Mouse (Mus musculus) cerebellum, adult 2 months (tissue): ENCODE results near the gene Spint1.

Experiments
- CTCF ChIP-seq: fragments of 200-500 bp; IDR thresholded peaks from 2 replicates; pipeline ENCODE4 v1.5.1; 2011; ENCODE audit warnings: low read depth, mild to moderate bottlenecking, control low read depth, low read length, moderate library complexity, borderline replicate concordance; ENCODE audit not compliant: insufficient read depth
- POLR2A ChIP-seq: fragments of 200-500 bp; IDR thresholded peaks from 2 replicates; pipeline ENCODE4 v1.6.1; 2011; ENCODE audit warnings: low read length, control low read depth, borderline replicate concordance; ENCODE audit not compliant: insufficient read depth

DNA sequence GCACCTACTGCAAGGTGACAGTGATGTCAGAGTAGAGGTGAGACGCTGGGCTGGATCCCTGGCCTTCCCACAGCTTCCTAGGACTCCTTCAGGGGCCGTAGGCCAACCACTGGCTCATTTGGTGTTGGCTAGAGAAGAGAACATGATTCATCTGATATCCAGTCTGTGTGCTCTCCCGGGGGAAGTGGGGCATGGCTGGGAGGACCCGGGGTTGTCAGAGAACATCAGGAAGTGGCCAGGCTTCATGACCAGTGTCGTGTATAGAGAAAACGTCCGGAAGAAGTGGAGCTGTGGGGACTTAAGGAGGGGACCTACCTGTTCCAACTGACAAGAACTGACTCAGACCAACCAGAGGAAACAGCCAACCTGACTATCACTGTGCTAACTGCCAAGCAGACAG is 8.1 kb downstream of the Spint1 start:
- no peak for TF ChIP-seq CTCF
- TF ChIP-seq POLR2A = no peak
